Mouse (Mus musculus): ENCODE measurements at regions not wholly inside any gene's neighbourhood (a gene's known extent, or its start where the extent isn't known, plus 50 kb on each side); places are given as distances from the start of the nearest gene placed in this dataset.
A peak's percentile ranks its signal among the peaks of the same experiment; 100 is the strongest.

- DNase-seq, result no peak
- intact Hi-C loops (cut with DNase I), result no loop called here
Observed at GRCm38 (mm10) chr5:106321023-106321422, 136.9 kb downstream of the Barhl2 start.

GRCm38 (mm10) chr5:106320039-106320438 is 137.9 kb downstream of the Barhl2 start:
- intact Hi-C loops (cut with DNase I), result no loop called here
- no peak for DNase-seq

GRCm38 (mm10) chr5:106318246-106318645 is 139.7 kb downstream of the Barhl2 start:
- intact Hi-C loops (cut with DNase I), result no loop called here
- no peak for DNase-seq

DNA sequence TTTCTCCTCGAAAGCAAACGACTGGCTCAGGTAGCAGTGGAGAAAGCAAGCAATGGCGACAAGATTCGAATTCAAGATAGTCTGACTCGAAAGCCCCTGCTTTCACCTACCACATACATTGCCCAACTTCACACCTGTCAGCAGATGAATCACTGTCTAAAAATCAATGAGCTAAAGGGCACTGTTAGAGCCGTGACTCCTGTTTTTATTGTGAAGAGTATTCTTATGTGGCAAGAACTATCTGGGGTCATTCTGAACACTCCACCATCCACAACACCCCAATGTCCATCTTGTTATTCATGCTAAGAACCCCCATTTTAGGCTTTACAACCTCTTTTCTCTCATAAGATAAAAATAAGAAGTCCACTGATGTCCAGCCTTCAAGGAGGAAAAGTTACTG is 144.1 kb downstream of the Barhl2 start:
- no peak for DNase-seq
- intact Hi-C loops (cut with DNase I), result no loop called here

DNA sequence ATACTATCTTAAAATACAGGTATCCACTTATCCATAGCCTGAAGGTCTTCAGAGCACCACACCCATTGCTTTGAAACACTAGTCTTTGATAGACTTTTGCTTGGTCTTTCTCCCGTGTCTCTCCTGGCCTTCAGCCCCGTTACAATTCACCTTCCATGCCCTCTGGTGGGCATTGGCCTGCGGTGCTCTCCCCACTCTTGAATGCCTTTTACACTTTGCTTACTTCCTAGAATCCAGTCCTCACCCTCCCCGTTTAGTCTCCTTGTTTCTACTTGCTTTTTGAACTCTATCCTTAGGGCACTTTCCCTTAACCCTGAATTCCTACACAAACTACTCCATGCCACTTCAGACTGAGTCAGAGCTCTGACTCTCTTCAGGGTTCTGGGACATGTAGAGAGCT is 156.6 kb downstream of the Barhl2 start:
- intact Hi-C loops (cut with DNase I), result no loop called here
- DNase-seq, result no peak

GRCm38 (mm10) chr5:106296721-106297120 is 161.2 kb downstream of the Barhl2 start:
- intact Hi-C loops (cut with DNase I), result no loop called here
- DNase-seq, result no peak

DNA sequence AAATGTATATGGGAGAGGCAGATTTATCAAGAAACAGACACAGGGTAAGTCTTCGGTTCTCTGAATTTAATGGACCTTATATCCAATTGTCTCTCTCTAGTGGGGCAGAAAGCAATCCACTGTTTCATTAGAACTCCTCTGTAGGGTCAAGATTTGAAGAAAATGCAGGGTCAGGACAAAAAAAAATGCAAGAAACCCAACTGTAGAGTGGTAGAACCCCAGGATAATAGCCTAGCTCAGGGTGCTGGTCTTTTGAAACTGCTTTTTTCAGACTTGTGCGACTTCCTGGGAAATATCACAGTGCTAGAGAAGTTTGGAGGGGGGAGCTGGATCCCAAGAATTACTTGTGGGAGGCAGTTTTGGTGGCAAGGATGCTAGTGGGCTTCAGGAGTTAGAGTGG is 162.0 kb downstream of the Barhl2 start:
- intact Hi-C loops (cut with DNase I), result no loop called here
- no peak for DNase-seq

- no peak for DNase-seq
- intact Hi-C loops (cut with DNase I), result no loop called here
Observed at GRCm38 (mm10) chr5:106295538-106295937, 162.4 kb downstream of the Barhl2 start.

- no peak for DNase-seq
- intact Hi-C loops (cut with DNase I), result no loop called here
Observed at GRCm38 (mm10) chr5:106292387-106293229, 165.4 kb downstream of the Barhl2 start.

DNA sequence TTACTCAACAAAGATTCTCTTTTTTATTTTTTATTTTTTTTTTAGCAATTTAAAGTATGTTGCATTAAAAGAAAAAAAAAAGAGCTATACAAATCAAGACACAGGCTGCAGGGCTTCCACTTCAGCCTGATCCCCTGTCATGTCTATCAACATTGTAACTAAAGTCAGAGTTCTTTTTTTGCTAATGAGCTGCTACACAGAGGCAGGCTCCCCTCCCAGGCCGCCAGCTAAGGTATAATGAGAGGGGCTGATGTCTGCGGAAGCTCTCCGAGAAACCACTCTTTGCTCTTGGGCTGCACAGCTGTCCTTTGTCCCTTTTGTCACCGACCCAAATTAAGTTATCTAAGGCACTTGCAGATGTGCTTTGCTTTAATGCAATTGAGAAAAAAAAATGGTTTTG is 172.8 kb downstream of the Barhl2 start:
- no peak for DNase-seq
- intact Hi-C loops (cut with DNase I), result no loop called here

- intact Hi-C loops (cut with DNase I), result no loop called here
- DNase-seq, result no peak
Observed at GRCm38 (mm10) chr5:106284731-106285130, 173.2 kb downstream of the Barhl2 start.

GRCm38 (mm10) chr5:106282646-106283045 is 175.3 kb downstream of the Barhl2 start:
- no peak for DNase-seq
- intact Hi-C loops (cut with DNase I), result no loop called here

GRCm38 (mm10) chr5:106277786-106278185 is 180.2 kb downstream of the Barhl2 start:
- DNase-seq, result no peak
- intact Hi-C loops (cut with DNase I), result no loop called here

DNA sequence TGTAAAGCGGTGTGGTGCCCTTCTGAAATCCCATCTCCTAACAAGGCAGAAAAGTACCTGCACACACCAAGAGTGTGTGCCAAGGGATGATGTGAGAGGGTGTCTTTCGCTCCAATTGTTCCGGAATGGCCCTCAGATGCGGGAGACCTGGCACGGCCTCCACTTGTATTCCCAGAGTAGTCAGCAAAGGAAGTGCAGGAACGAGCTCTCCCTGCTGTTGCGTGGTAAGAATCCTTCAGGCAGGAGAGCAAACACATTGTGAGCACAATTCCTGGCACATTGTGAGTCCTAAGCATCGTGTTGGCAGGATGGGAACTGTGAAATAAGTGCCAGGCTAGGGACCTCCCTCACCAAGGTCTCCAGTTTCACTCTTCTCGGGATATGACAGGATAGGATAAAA is 180.7 kb downstream of the Barhl2 start:
- intact Hi-C loops (cut with DNase I), result no loop called here

DNA sequence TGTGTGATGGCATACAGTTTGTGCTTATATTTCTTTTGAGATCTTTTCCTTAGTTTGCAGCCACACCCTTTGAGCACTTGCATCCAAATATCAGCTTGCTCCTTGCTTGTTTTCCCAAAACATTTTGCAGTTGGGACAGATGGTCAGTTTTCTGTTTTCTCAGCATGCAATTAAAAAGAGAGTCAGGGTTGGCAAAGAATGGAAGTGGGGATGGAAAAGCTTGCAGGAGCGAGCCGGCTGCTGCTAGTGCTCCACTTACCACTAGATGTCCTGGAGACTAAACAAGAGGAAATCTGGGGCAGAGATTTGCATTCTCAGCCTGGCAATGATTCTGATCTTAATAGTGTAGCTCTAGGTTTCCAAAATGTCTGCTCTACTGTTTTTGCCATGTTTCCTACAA is 181.8 kb downstream of the Barhl2 start:
- peak; percentile 74 for DNase-seq
- intact Hi-C loops (cut with DNase I), result no loop called here

More for the DNA sequence above, 180.7 kb downstream of the Barhl2 start:
- DNase-seq, result peak; percentile 52

DNA sequence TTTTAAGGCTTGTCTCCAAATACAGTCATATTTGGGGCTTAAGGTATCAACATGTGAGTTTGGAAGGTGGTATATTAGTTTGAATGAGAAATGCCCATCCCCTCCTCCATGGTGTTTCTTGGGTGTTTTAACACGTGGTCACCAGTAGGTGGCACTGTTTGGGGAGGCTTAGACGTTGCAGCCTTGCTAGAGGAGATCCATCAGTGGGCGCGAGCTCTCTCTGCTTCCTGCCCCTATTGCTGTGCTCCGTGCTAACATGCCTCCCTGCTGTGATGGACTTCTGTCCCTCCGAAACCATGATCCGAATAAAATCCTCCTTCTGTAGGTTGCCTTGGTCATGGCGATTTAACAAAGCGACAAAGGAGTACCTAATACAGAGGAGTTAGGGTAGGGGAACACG is 183.3 kb downstream of the Barhl2 start:
- peak; percentile 27 for DNase-seq
- intact Hi-C loops (cut with DNase I), result no loop called here

DNA sequence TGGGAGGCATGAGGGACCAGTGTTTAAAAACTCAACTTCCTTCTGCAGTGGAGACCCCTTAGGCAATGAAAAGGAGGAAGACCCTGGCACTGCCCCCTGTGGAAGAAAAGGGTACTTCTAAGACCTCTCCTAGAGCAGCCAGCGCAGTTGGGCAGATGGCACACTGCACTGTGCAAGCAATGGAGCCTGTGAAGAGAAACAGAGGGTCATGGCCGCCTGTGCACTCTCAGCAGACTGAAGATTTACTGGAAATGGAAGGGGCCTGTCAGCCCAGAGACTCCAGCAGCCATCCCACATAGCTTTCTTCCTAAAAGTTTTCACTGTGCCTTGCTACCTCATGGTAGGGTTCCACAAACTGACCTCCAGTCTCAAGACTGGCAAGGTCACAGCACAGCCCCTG is 193.4 kb downstream of the Barhl2 start:
- DNase-seq, result no peak
- intact Hi-C loops (cut with DNase I), result no loop called here

GRCm38 (mm10) chr5:106257179-106257578 is 200.8 kb downstream of the Barhl2 start:
- intact Hi-C loops (cut with DNase I), result no loop called here

DNA sequence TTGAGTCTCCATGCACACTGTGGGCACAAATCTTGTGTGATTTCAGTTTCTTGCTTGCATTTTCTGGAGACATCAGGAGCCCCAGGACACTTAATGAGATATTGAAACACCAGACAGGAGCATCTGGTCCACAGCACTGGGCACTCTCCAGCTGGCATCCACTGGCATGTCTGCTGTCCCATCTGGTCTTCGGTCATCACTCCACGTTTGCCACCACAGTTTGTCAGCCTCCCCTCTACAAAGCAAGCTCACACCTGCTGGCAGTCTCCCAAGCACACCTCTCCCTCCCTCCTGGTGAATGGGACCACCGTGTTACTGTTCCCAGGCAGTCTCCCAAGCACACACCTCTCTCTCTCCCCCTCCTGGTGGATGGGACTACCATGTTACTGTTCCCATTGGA is 228.8 kb downstream of the Barhl2 start:
- DNase-seq, result peak; percentile 89
- intact Hi-C loops (cut with DNase I), result no loop called here

More at GRCm38 (mm10) chr5:106257179-106257578, 200.8 kb downstream of the Barhl2 start:
- no peak for DNase-seq

- intact Hi-C loops (cut with DNase I), result no loop called here
- no peak for DNase-seq
Observed at GRCm38 (mm10) chr5:106224141-106224540, 233.8 kb downstream of the Barhl2 start.

DNA sequence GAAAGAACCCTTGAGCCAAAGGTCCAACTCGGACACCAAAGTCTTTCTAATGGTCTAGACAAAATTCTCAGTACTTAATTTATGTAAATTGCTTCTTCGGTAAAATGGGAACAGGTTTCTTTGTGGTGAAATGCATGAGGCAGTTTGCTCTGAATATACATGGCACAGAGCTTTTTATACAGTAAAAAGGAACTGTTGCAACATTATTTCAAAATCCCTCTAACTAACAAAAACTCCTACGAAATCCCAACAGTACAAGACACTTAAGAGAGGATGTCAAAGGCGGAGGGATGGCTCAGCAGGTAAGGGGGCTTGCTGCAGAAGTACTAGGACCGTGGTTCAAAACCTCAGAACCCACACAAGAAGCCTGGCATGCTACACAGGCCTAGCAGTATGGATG is 248.4 kb downstream of the Barhl2 start:
- intact Hi-C loops (cut with DNase I), result no loop called here
- DNase-seq, result no peak

- intact Hi-C loops (cut with DNase I), result no loop called here
- no peak for DNase-seq
Observed at GRCm38 (mm10) chr5:106207706-106208105, 250.3 kb downstream of the Barhl2 start.

DNA sequence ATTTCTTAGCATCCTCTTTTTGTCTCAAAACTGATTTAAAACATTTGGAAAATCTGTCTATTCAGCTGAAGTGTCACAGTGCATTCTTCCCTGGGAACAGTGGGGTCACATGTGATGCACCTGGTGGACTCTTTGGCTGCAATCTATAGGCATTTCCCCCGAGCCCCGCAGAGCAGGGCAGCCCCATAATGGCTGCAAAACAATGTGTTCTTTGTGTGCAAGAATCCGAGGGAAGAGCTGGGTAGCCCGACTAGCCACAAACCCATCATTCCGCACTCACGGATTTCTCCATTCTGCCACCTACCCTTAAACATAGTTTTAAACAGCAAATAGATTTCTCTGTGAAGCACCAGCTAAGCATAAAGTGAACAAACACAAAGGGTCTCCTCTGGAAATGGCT is 252.2 kb downstream of the Barhl2 start:
- intact Hi-C loops (cut with DNase I), result no loop called here
- no peak for DNase-seq
